Mouse (Mus musculus) neural tube, embryonic 13.5 days (tissue): ENCODE results near the gene Coro1c. TPM values are rescaled to one million over a fixed set of nuclear protein-coding genes. Genes with fewer than 3 reads are reported as not detected.

Experiments used
- ATAC-seq: fragments of 200-750 bp; cut with Nextera tagmentation; 2 replicates; pipeline ENCODE4 v1.8.0; 2017; ENCODE audit warnings: low read depth, mild to moderate bottlenecking, moderate TSS enrichment, moderate library complexity
- H3K27ac ChIP-seq: fragments of 300-500 bp; sonication (generic); replicated peaks from 2 replicates; pipeline ENCODE4 v1.5.1; 2015; ENCODE audit warnings: moderate library complexity, mild to moderate bottlenecking, inconsistent platforms
- H3K27me3 ChIP-seq: fragments of 300-500 bp; sonication (generic); 2 replicates; pipeline ENCODE4 v1.6.1; 2015; ENCODE audit warnings: mild to moderate bottlenecking, inconsistent platforms
- H3K36me3 ChIP-seq: fragments of 300-500 bp; sonication (generic); 2 replicates; pipeline ENCODE4 v1.6.1; 2015; ENCODE audit warnings: mild to moderate bottlenecking, inconsistent platforms
- H3K4me1 ChIP-seq: fragments of 300-500 bp; sonication (generic); replicated peaks from 2 replicates; pipeline ENCODE4 v1.6.1; 2015; ENCODE audit warnings: inconsistent platforms
- H3K4me2 ChIP-seq: fragments of 300-500 bp; sonication (generic); 2 replicates; pipeline ENCODE4 v1.6.1; 2015; ENCODE audit warnings: inconsistent platforms, mild to moderate bottlenecking, moderate library complexity
- H3K4me3 ChIP-seq: fragments of 300-500 bp; sonication (generic); 2 replicates; pipeline ENCODE4 v1.5.1; 2015; ENCODE audit warnings: mild to moderate bottlenecking, inconsistent platforms
- H3K9ac ChIP-seq: fragments of 300-500 bp; sonication (generic); 2 replicates; pipeline ENCODE4 v1.6.1; 2015; ENCODE audit warnings: moderate library complexity, mild to moderate bottlenecking, inconsistent platforms
- H3K9me3 ChIP-seq: fragments of 300-500 bp; sonication (generic); 2 replicates; pipeline ENCODE4 v1.6.1; 2016; ENCODE audit warnings: inconsistent platforms
- WGBS: fragments of 180-500 bp; shearing (Covaris S2); methylation state at CpG from one replicate; pipeline ENCODE4 v1.1.7; 2015; 5-methylcytosine and 5-hydroxymethylcytosine counted together
- polyA plus RNA-seq: library from polyadenylated mRNA; unstranded; fragments of >200 nt; fragmentation: Nextera tagmentation; extraction: Ambion mirVana; gene quantifications from 2 replicates; pipeline ENCODE4 v1.2.1, GENCODE M21; 2015

Coro1c gene
- polyA plus RNA-seq, 1 experiment from 2014 or later, result 183 TPM

- Histone ChIP-seq H3K9me3 (no peaks in the 10 kb centered on the region), H3K4me3 (peak overlapping the region; percentile 23), H3K4me2 (peak overlapping the region; percentile 37), H3K4me1 (peaks cover 33% of the 10 kb centered on the region), H3K27ac (peak overlapping the region; percentile 56), H3K9ac (0 out of 2 replicates have a peak overlapping the region, but pooled peaks have one; percentile 17), H3K27me3 (0 out of 2 replicates have a peak, but pooled peaks cover 6% of the 10 kb centered on the region), H3K36me3 (no peaks in the 10 kb centered on the region)
- 40% methylated on average over 5 of the region's 5 CpGs for WGBS
- peak; percentile 29; the same call in 1 of the 2 replicates for ATAC-seq
Observed at GRCm38 (mm10) chr5:113799691-113800090, 108.9 kb downstream of the Coro1c start.

- Histone ChIP-seq H3K36me3 (no peaks in the 10 kb centered on the region), H3K9me3 (no peaks in the 10 kb centered on the region), H3K4me3 (no peak overlapping the region), H3K27ac (no peak overlapping the region), H3K4me2 (peak overlapping the region; percentile 37), H3K4me1 (peaks cover 33% of the 10 kb centered on the region), H3K9ac (no peak overlapping the region), H3K27me3 (0 out of 2 replicates have a peak, but pooled peaks cover 6% of the 10 kb centered on the region)
- 82% methylated on average over 9 of the region's 9 CpGs for WGBS
- no peak for ATAC-seq
Observed at GRCm38 (mm10) chr5:113798525-113798924, 110.0 kb downstream of the Coro1c start.

- H3K27ac ChIP-seq, result no peak overlapping the region
- 0 out of 2 replicates have a peak, but pooled peaks cover 6% of the 10 kb centered on the region for H3K27me3 ChIP-seq
- ATAC-seq, result no peak
- H3K36me3 ChIP-seq, result no peaks in the 10 kb centered on the region
- WGBS, result 13% methylated on average over 19 of the region's 19 CpGs
- H3K4me3 ChIP-seq, result no peak overlapping the region
- peak overlapping the region; percentile 30 for H3K4me2 ChIP-seq
- H3K4me1 ChIP-seq, result peaks cover 33% of the 10 kb centered on the region
- H3K9me3 ChIP-seq, result no peaks in the 10 kb centered on the region
- no peak overlapping the region for H3K9ac ChIP-seq
Observed at GRCm38 (mm10) chr5:113797149-113797882, 111.2 kb downstream of the Coro1c start.

- no peak overlapping the region for H3K4me3 ChIP-seq
- peaks cover 33% of the 10 kb centered on the region for H3K4me1 ChIP-seq
- no peaks in the 10 kb centered on the region for H3K36me3 ChIP-seq
- H3K9me3 ChIP-seq, result no peaks in the 10 kb centered on the region
- no peak for ATAC-seq
- H3K27me3 ChIP-seq, result 0 out of 2 replicates have a peak, but pooled peaks cover 6% of the 10 kb centered on the region
- H3K4me2 ChIP-seq, result peak overlapping the region; percentile 30
- WGBS, result 5% methylated on average over 13 of the region's 13 CpGs
- peak overlapping the region; percentile 23; the same call in 1 of the 2 replicates for H3K27ac ChIP-seq
- H3K9ac ChIP-seq, result 0 out of 2 replicates have a peak overlapping the region, but pooled peaks have one; percentile 26
Observed at GRCm38 (mm10) chr5:113796401-113797148, 112.0 kb downstream of the Coro1c start.

Other genes with a start within 250 kb of the Coro1c start
- gene 1700069L16Rik, start 184.0 kb downstream of the Coro1c start, polyA plus RNA-seq, result not detected in 2 replicates
- gene Ficd, start 173.0 kb downstream of the Coro1c start, polyA plus RNA-seq, result 7.9 and 8.2 TPM in 2 replicates
- 45.5 and 47.0 TPM in 2 replicates for gene Sart3, start 136.2 kb downstream of the Coro1c start, polyA plus RNA-seq
- 85.7 and 93.0 TPM in 2 replicates for gene Iscu, start 136.0 kb downstream of the Coro1c start, polyA plus RNA-seq
- 12.6 and 19.9 TPM in 2 replicates for gene Tmem119, start 108.2 kb downstream of the Coro1c start, polyA plus RNA-seq
- 1.9 and 2.5 TPM in 2 replicates for gene Selplg, start 76.1 kb downstream of the Coro1c start, polyA plus RNA-seq
- 12.9 and 16.8 TPM in 2 replicates for gene Ssh1, start 85.1 kb upstream of the Coro1c start, polyA plus RNA-seq
- gene Dao, start 94.9 kb upstream of the Coro1c start, polyA plus RNA-seq, result not detected in 2 replicates
- 15.3 and 16.4 TPM in 2 replicates for gene Usp30, start 156.7 kb upstream of the Coro1c start, polyA plus RNA-seq
- 71.9 and 79.6 TPM in 2 replicates for gene Svop, start 182.8 kb upstream of the Coro1c start, polyA plus RNA-seq
- gene Alkbh2, start 219.5 kb upstream of the Coro1c start, polyA plus RNA-seq, result 7.3 and 9.7 TPM in 2 replicates
- 9.0 and 9.6 TPM in 2 replicates for gene Ung, start 221.6 kb upstream of the Coro1c start, polyA plus RNA-seq
- 3.1 and 3.3 TPM in 2 replicates for gene Acacb, start 237.8 kb upstream of the Coro1c start, polyA plus RNA-seq